Mouse (Mus musculus): ENCODE measurements around the gene Sult2b1. TPM values are rescaled to one million over a fixed set of nuclear protein-coding genes. Genes with fewer than 3 reads are reported as not detected.

Sult2b1 gene
- total and polyA plus RNA-seq, 3 experiments = 0.17 to 0.29 TPM; not detected in 1

- dilution Hi-C loops (cut with MboI; ENCODE audit: extremely low pct_ligation_motif_present, extremely low pct_unique_long_range_greater_than_20kb, low sequenced_read_pairs) = no loop called here
- in situ Hi-C loops (cut with MboI; ENCODE audit: low pct_ligation_motif_present, low pct_unique_long_range_greater_than_20kb, low sequenced_read_pairs) = no loop called here
Measured at GRCm38 (mm10) chr7:45692364-45692763, 92.1 kb downstream of the Sult2b1 start.

GRCm38 (mm10) chr7:45689800-45690199 lies 94.7 kb downstream of the Sult2b1 start:
- no peaks in the 10 kb centered on the region for H3K36me3 ChIP-seq (replicated peaks in 1 of 2; ENCODE audit: control insufficient read depth in 1 of 2, insufficient read depth in 1 of 2, low read length in 1 of 2)
- dilution Hi-C loops (cut with MboI; ENCODE audit: extremely low pct_ligation_motif_present, extremely low pct_unique_long_range_greater_than_20kb, low sequenced_read_pairs) = no loop called here
- H3K79me2 ChIP-seq (replicated peaks; ENCODE audit: control insufficient read depth, extremely low read depth, insufficient read depth, poor library complexity, severe bottlenecking) = no peaks in the 10 kb centered on the region
- H3K4me1 ChIP-seq (ENCODE audit: control insufficient read depth in 1 of 2, insufficient read depth in 2 of 2) = peaks cover 24 to 68% of the 10 kb centered on the region in 2 experiments
- H3K4me3 ChIP-seq (replicated peaks in 1 of 3; ENCODE audit: low read depth in 2 of 3, low read length in 2 of 3, poor library complexity in 1 of 3) = no peak overlapping the region
- H3K9me3 ChIP-seq (replicated peaks; ENCODE audit: low read length) = no peaks in the 10 kb centered on the region
- in situ Hi-C loops (cut with MboI; ENCODE audit: low pct_ligation_motif_present, low pct_unique_long_range_greater_than_20kb, low sequenced_read_pairs) = loop anchor here (10.0 kb wide), 1 partner anchor 225 kb away; the partner anchor contains the start of gene Bax
- H3K4me2 ChIP-seq (ENCODE audit: insufficient read depth, low read depth, poor library complexity, severe bottlenecking) = no peak overlapping the region
- peak overlapping the region; percentile 49; the same call in 1 of the 2 replicates for H3K27ac ChIP-seq (ENCODE audit: insufficient read depth, low read depth)
- no peaks in the 10 kb centered on the region for H3K27me3 ChIP-seq (replicated peaks)
- no peak for DNase-seq (ENCODE audit: extremely low read depth)
- TF ChIP-seq MYC (IDR thresholded peaks at IDR 0.05; ENCODE audit: low read depth, low read length) (no peak), JUND (conservative IDR thresholded peaks at IDR 0.05; ENCODE audit: low read depth, low read length) (no peak), E2F4 (IDR thresholded peaks at IDR 0.05; ENCODE audit: insufficient replicate concordance, low read depth, low read length) (no peak), ZC3H11A (IDR thresholded peaks at IDR 0.05; ENCODE audit: low read depth, low read length) (no peak), MEF2A (IDR thresholded peaks at IDR 0.05; ENCODE audit: borderline replicate concordance, low read depth, low read length) (no peak), MAFK (IDR thresholded peaks at IDR 0.05; ENCODE audit: insufficient replicate concordance, low read length) (no peak), ETS1 (conservative IDR thresholded peaks at IDR 0.05; ENCODE audit: low read depth, low read length) (no peak), SIN3A (IDR thresholded peaks at IDR 0.05; ENCODE audit: low read length) (no peak), KAT2A (IDR thresholded peaks at IDR 0.05; ENCODE audit: insufficient replicate concordance, low read length) (no peak), RAD21 (IDR thresholded peaks at IDR 0.05; ENCODE audit: low read depth, low read length) (no peak), NELFE (IDR thresholded peaks at IDR 0.05; ENCODE audit: low read depth, low read length) (no peak), TCF12 (IDR thresholded peaks at IDR 0.05; ENCODE audit: low read depth, low read length) (no peak), EP300 (IDR thresholded peaks at IDR 0.05; ENCODE audit: low read length) (no peak), IRF4 (IDR thresholded peaks at IDR 0.05; ENCODE audit: low read depth, low read length) (no peak), ZMIZ1 (IDR thresholded peaks at IDR 0.05; ENCODE audit: low read depth, low read length) (no peak), TBP (conservative IDR thresholded peaks at IDR 0.05; ENCODE audit: low read depth, low read length) (no peak), UBTF (IDR thresholded peaks at IDR 0.05; ENCODE audit: low read depth, low read length) (no peak), CHD1 (IDR thresholded peaks at IDR 0.05; ENCODE audit: low read depth, low read length) (no peak)
- H3K9ac ChIP-seq (ENCODE audit: insufficient read depth, low read depth) = no peak overlapping the region

More at GRCm38 (mm10) chr7:45692364-45692763, 92.1 kb downstream of the Sult2b1 start:
- no peak overlapping the region for H3K9ac ChIP-seq (ENCODE audit: insufficient read depth, low read depth)
- TF ChIP-seq USF2 (conservative IDR thresholded peaks at IDR 0.05; ENCODE audit: low read depth, low read length) (no peak), KAT2A (IDR thresholded peaks at IDR 0.05; ENCODE audit: insufficient replicate concordance, low read length) (no peak), BHLHE40 (IDR thresholded peaks at IDR 0.05; ENCODE audit: low read depth, low read length) (no peak), CHD1 (IDR thresholded peaks at IDR 0.05; ENCODE audit: low read depth, low read length) (no peak), UBTF (IDR thresholded peaks at IDR 0.05; ENCODE audit: low read depth, low read length) (no peak), RAD21 (IDR thresholded peaks at IDR 0.05; ENCODE audit: low read depth, low read length) (no peak), ZC3H11A (IDR thresholded peaks at IDR 0.05; ENCODE audit: low read depth, low read length) (no peak)
- no peak overlapping the region for H3K4me3 ChIP-seq (replicated peaks in 1 of 3; ENCODE audit: low read depth in 2 of 3, low read length in 2 of 3, poor library complexity in 1 of 3)
- H3K27ac ChIP-seq (ENCODE audit: insufficient read depth, low read depth) = no peak overlapping the region
- H3K36me3 ChIP-seq (replicated peaks in 1 of 2; ENCODE audit: control insufficient read depth in 1 of 2, insufficient read depth in 1 of 2, low read length in 1 of 2) = no peaks in the 10 kb centered on the region
- no peaks in the 10 kb centered on the region for H3K9me3 ChIP-seq (replicated peaks; ENCODE audit: low read length)
- no peak overlapping the region for H3K4me2 ChIP-seq (ENCODE audit: insufficient read depth, low read depth, poor library complexity, severe bottlenecking)
- no peaks in the 10 kb centered on the region for H3K79me2 ChIP-seq (replicated peaks; ENCODE audit: control insufficient read depth, extremely low read depth, insufficient read depth, poor library complexity, severe bottlenecking)
- no peaks in the 10 kb centered on the region for H3K27me3 ChIP-seq (replicated peaks)
- peaks cover 27 to 61% of the 10 kb centered on the region in 2 experiments for H3K4me1 ChIP-seq (ENCODE audit: control insufficient read depth in 1 of 2, insufficient read depth in 2 of 2)
- no peak for DNase-seq (ENCODE audit: extremely low read depth)

All from CH12.LX (cell line).